Mouse (Mus musculus): ENCODE data around the gene Tram2. TPM values are rescaled to one million over a fixed set of nuclear protein-coding genes. Genes with fewer than 3 reads are reported as not detected.

Gene Tram2
- polyA plus RNA-seq (2012), result 1.4 and 1.6 TPM in 2 replicates

GRCm38 (mm10) chr1:21079217-21079773, at the start of gene Tram2:
Gene Tram2, minus strand, starts transcription at chr1:21079229.

DNA sequence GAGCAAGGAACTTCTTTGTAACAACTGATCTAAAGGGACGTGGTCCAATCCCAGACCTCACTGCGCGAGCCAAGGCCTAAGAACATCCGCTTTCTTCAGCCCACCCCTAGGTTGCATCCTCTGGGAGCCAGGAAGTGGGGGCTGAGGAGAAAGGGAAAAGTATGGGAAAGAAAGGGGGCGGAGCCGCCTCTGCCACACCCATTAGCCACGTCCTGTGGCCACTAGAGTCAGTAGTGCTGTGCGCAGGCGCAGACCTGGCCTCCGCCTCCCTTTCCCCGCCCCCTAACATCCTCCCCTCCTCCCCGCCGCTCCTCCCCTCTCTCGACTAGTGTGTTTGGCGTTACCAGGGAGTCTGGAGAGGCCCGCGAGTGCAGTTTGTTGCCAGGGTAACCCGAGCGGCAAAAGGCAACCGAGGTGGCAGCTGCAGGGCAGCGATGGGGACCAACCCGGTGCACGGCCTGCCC, 127.7 kb downstream of the Tram2 start, which contains the start of gene Efhc1:
Efhc1 (plus strand) TSS at position 327 of the 464 bp plus-strand sequence.

Other genes starting within 250 kb of the Tram2 start
- gene Paqr8, start 188.6 kb downstream of the Tram2 start, polyA plus RNA-seq (2012), result 1.7 and 1.8 TPM in 2 replicates
- gene Efhc1, start 127.6 kb downstream of the Tram2 start, polyA plus RNA-seq (2012), result 0.18 and 0.43 TPM in 2 replicates
- 0.77 and 0.89 TPM in 2 replicates for gene Tmem14a, start 139.3 kb upstream of the Tram2 start, polyA plus RNA-seq (2012)
- gene Gsta3, start 161.4 kb upstream of the Tram2 start, polyA plus RNA-seq (2012), result not detected in 2 replicates